Mouse (Mus musculus): ENCODE results near the gene Ampd3.

Gene Ampd3

GRCm38 (mm10) chr7:110804266-110804665 is 36.3 kb downstream of the Ampd3 start:
- peak; percentile 42 for DNase-seq

GRCm38 (mm10) chr7:110807460-110808030 is 39.5 kb downstream of the Ampd3 start:
- no peak for DNase-seq

- DNase-seq, result no peak
Observed at GRCm38 (mm10) chr7:110808962-110809361, 41.0 kb downstream of the Ampd3 start.

GRCm38 (mm10) chr7:110809585-110810557 is 41.9 kb downstream of the Ampd3 start:
- DNase-seq, result no peak

- no peak for DNase-seq
Observed at GRCm38 (mm10) chr7:110810995-110811394, 43.0 kb downstream of the Ampd3 start.

GRCm38 (mm10) chr7:110811529-110811928 is 43.5 kb downstream of the Ampd3 start:
- no peak for DNase-seq

- no peak for DNase-seq
Observed at GRCm38 (mm10) chr7:110813983-110814382, 46.0 kb downstream of the Ampd3 start.

- DNase-seq, result peak; percentile 42
Observed at GRCm38 (mm10) chr7:110816037-110816436, 48.0 kb downstream of the Ampd3 start.

- no peak for DNase-seq
Observed at GRCm38 (mm10) chr7:110818206-110818605, 50.2 kb downstream of the Ampd3 start.

GRCm38 (mm10) chr7:110818787-110819350 is 50.9 kb downstream of the Ampd3 start:
- DNase-seq, result no peak

GRCm38 (mm10) chr7:110821068-110821467 is 53.1 kb downstream of the Ampd3 start:
- no peak for DNase-seq

GRCm38 (mm10) chr7:110821653-110822052 is 53.6 kb downstream of the Ampd3 start:
- peak; percentile 68 for DNase-seq

- DNase-seq, result no peak
Observed at GRCm38 (mm10) chr7:110822055-110822454, 54.0 kb downstream of the Ampd3 start.

- DNase-seq, result no peak
Observed at GRCm38 (mm10) chr7:110823076-110823475, 55.1 kb downstream of the Ampd3 start.

- no peak for DNase-seq
Observed at GRCm38 (mm10) chr7:110823593-110823992, 55.6 kb downstream of the Ampd3 start.

GRCm38 (mm10) chr7:110823995-110824953 is 56.3 kb downstream of the Ampd3 start:
- DNase-seq, result no peak

GRCm38 (mm10) chr7:110833024-110833423 is 65.0 kb downstream of the Ampd3 start:
- DNase-seq, result no peak

- no peak for DNase-seq
Observed at GRCm38 (mm10) chr7:110834018-110834417, 66.0 kb downstream of the Ampd3 start.

GRCm38 (mm10) chr7:110834522-110834921 is 66.5 kb downstream of the Ampd3 start:
- DNase-seq, result no peak

GRCm38 (mm10) chr7:110840332-110840731 is 72.3 kb downstream of the Ampd3 start:
- no peak for DNase-seq

GRCm38 (mm10) chr7:110843916-110844874 is 76.2 kb downstream of the Ampd3 start, which contains the start of gene Rnf141:
TSS of gene Rnf141 (minus strand) at chr7:110844457.
- DNase-seq, result peak; percentile 97

Data from right cerebral cortex, postnatal 14 days (tissue).